Mouse (Mus musculus) thymus, postnatal 0 days (tissue): ENCODE data around the gene Atp1a4. TPM values are rescaled to one million over a fixed set of nuclear protein-coding genes. Genes with fewer than 3 reads are reported as not detected.
A peak's percentile ranks its signal among the peaks of the same experiment; 100 is the strongest.

ENCODE experiments used
- DNase-seq: peaks from one replicate; pipeline ENCODE4 v3.0.0-alpha.2; 2015; ENCODE audit warnings: low spot score
- polyA plus RNA-seq: library from polyadenylated mRNA; unstranded; fragments of >200 nt; fragmentation: Nextera tagmentation; extraction: Ambion mirVana; gene quantifications from 2 replicates; pipeline ENCODE4 v1.2.1, GENCODE M21; 2015

Gene Atp1a4
- polyA plus RNA-seq, 1 experiment from 2014 or later = not detected

- DNase-seq = no peak
Observed at GRCm38 (mm10) chr1:172219451-172220406, 38.5 kb downstream of the Atp1a4 start, which contains the start of gene Casq1. Gene Casq1, minus strand, starts transcription at chr1:172219868.

DNA sequence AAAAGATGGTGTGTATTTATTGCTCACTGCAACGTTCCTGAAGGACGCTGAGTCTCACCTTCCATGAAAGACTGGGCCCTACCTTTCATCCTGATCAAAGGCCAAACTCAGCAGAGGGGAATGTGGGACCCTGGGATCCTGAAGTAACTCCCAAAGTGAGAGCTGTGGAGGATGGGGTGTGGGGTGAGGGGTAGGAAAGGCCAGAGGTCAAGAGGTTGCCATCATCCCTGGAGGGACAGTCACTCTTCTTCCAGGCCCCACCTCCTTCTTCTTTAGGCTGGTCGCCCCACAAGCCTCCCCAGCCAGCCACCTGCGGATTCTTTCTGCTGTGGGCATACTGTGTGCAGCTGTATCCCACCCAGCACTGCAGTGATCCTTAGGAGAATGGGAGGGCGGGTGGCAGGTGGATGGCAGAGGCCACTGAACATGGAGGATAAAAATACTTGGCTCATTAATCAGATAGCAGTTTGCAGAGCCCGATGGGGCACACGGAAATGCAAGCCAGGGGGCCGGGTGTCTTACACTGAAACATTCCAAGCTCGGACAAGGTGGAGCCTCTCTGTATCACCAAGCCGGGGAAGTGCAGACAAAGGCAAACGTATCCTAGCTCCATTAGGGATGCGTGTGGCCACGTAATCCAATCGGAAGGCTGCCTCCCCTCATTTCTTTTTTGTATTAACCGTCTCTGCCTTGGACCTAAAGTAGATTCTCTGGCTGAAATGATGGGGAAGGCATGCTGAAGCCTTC, 39.9 kb downstream of the Atp1a4 start:
- DNase-seq = no peak

GRCm38 (mm10) chr1:172217148-172217547, 41.1 kb downstream of the Atp1a4 start:
- peak; percentile 88 for DNase-seq

DNA sequence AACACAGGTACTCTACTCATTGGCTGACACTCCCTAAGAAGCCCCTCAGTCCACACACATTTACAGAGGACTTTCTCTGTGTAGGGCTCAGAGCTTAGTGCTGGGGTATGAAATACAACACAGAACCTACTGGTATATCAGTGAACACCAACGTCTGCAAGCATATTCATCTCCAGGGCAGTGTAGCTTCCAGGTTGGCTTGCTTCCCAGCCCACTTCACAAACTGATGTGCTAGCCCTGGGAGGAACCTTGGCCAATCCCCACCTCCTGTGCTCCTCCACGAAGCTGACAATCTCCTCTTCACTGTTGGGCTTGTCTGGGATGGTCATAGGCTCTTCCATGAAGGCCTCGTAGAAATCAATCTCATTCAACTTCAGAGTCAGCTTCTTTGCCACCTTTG, 43.5 kb downstream of the Atp1a4 start:
- no peak for DNase-seq

GRCm38 (mm10) chr1:172213771-172214170, 44.4 kb downstream of the Atp1a4 start:
- no peak for DNase-seq

GRCm38 (mm10) chr1:172212776-172213175, 45.4 kb downstream of the Atp1a4 start:
- no peak for DNase-seq

- DNase-seq = no peak
Observed at GRCm38 (mm10) chr1:172207111-172207584, 51.1 kb downstream of the Atp1a4 start.

DNA sequence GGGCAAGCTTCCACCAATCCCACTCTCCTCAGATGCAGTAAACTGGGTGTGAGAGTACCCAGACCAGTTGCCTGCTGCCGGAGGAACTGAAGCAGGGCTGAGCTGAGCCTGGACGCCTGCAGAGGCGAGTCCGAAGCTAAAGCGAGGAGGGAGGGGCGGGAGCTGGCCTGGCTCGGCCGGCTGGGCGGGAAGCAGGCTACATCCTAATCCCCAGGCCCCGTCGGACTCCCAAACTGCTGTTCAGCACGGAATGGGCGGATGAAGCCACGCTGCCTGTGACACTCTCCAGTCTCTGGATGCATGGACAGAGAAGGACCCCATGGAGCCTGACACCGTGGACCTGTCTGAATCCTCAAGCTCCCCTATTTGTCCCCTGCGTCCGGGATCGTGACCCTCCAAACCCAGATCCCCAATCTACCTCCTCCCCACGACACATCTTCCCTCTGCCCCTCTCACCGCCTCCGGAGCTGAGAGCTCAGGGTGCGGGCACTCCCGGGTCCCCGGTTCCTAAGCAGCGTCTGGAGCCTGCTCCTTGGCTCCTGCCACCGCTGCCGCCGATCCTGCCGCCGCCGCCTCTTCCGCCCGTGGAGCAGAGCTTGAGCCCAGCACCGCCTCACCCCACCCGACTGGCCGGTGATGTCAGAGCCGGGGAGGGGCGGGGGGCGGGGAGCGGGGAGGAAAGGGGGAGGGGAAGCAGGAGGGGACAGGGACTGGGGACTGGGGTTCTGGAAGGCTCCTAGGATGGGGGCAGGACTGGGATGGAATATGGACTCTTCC, 51.9 kb downstream of the Atp1a4 start, which contains the start of gene Pea15a:
Gene Pea15a (minus strand): TSS at position 664 of the 777 bp plus-strand sequence.
- peak; percentile 52 for DNase-seq

DNA sequence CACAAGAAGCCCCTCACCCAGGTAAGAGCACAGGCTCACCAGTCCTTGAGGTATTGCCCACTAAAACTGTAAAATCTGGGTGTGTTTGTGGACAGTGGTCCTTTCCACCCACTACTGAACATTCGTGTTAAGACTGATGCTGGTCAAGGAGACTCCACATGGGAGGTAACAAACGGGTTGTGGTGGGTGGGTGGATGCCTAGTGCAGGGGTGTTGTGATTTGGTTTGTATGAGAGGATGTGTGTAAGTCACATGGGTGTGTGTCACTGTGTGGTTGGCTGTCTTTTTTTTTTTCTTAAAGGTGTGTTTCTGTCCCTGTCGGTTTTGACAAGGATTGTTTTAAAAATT, 52.5 kb downstream of the Atp1a4 start:
- no peak for DNase-seq

- DNase-seq = no peak
Observed at GRCm38 (mm10) chr1:172204814-172205740, 53.1 kb downstream of the Atp1a4 start.

- no peak for DNase-seq
Observed at GRCm38 (mm10) chr1:172204033-172204813, 54.0 kb downstream of the Atp1a4 start.

DNA sequence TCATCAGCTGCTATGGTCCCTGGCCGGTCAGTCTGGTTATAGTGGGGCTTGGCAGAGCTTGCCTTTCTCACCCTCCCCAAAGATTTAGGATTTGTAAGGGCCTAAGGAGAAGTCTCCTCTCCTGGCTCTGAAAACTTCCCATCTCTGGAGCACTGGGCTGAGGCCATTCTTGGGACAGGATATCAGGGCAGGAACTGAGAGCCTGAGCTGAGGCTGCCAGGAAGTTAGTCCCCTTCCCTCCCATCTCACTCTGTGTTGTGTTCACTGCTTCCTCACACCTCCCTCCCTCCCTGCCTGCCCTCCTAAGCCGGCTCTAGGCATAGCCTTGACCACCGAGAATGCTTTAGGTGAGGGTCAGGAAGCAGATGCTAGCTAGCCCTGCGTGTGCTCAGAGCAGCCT, 54.6 kb downstream of the Atp1a4 start:
- no peak for DNase-seq

- DNase-seq = no peak
Observed at GRCm38 (mm10) chr1:172202894-172203522, 55.2 kb downstream of the Atp1a4 start.

GRCm38 (mm10) chr1:172201967-172202880, 56.0 kb downstream of the Atp1a4 start:
- no peak for DNase-seq

DNA sequence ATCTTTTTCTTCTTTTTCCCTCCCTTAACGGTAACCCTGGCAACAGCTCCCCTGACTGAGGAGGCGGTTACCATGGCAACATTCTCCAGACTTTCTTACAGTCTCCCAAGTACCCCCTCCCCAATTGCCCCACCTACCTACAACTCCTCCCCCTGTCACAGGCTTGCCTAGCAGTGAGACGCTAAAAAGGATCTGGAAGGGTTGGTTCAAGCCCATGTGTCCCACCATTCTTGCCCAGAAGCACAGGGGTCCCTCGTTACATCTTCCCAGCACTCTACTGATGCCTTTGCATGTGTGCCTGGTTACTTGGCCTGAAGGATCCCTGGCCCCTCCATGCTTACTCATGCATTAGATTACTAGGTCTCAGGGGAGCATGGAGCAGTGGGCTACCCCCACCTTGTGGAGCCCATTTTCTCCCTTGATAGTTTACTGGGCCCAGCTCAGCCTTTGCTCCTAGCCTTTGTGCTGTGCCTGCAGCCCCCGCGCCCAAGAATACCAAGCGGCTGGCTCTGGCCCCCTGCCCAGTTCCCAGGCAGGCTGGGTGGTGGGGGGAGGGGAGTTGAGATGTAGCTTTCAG, 57.3 kb downstream of the Atp1a4 start:
- no peak for DNase-seq

GRCm38 (mm10) chr1:172200161-172200560, 58.1 kb downstream of the Atp1a4 start:
- no peak for DNase-seq

- no peak for DNase-seq
Observed at GRCm38 (mm10) chr1:172198996-172199395, 59.2 kb downstream of the Atp1a4 start.
